Mouse (Mus musculus) olfactory bulb, adult 2 months (tissue): ENCODE data around the gene Cdh18.

Source experiments
- CTCF ChIP-seq: fragments of 200-500 bp; IDR thresholded peaks from 2 replicates; pipeline ENCODE4 v1.5.1; 2012; ENCODE audit warnings: low read depth, mild to moderate bottlenecking, low read length, moderate library complexity; ENCODE audit not compliant: insufficient read depth
- POLR2A ChIP-seq: fragments of 200-500 bp; IDR thresholded peaks from 2 replicates; pipeline ENCODE4 v1.6.1; 2012; ENCODE audit warnings: mild to moderate bottlenecking, low read depth, low read length, moderate library complexity; ENCODE audit not compliant: insufficient read depth

DNA sequence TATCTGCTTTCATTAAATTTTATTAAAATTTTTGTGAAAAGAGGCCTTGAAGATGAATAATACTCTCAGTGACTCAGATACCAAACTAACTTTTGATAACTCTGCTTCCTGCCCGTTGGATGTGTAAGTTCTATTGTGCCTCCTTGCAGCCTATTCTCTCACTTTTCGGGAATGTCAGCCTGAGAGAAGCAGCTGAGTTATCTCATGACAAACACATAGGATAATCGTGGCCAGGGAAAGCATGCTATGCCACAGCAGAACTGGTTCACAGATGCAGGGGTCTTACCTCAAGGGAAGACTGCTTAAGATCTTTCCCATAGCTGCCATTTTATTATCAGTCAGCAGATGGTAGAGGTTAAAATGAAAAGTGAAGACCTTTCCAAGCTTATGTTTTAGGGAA lies 187.3 kb downstream of the Cdh18 start:
- no peak for TF ChIP-seq CTCF
- TF ChIP-seq POLR2A = no peak
